Mouse (Mus musculus) kidney, embryonic 14.5 days (tissue): Measurements from ENCODE around the gene Olfr93. TPM values are rescaled to one million over a fixed set of nuclear protein-coding genes. Genes with fewer than 3 reads are reported as not detected.
"Not testable (repeated sequence)": the region's sequence is repeated elsewhere in the genome, so short reads cannot be mapped to it uniquely, and the experiment has no call there.

Source experiments
- ATAC-seq: fragments of 200-750 bp; cut with Nextera tagmentation; 2 replicates; pipeline ENCODE4 v1.8.0; 2017; ENCODE audit warnings: moderate number of reproducible peaks, mild to moderate bottlenecking, moderate TSS enrichment, moderate library complexity; ENCODE audit not compliant: low FRiP score, low TSS enrichment
- H3K27ac ChIP-seq: fragments of 300-500 bp; sonication (generic); 2 replicates; pipeline ENCODE4 v1.5.1; 2014; ENCODE audit warnings: low read depth, mild to moderate bottlenecking, low read length, moderate library complexity, mixed read lengths
- H3K27me3 ChIP-seq: fragments of 300-500 bp; sonication (generic); 2 replicates; pipeline ENCODE4 v1.6.1; 2014; ENCODE audit warnings: mild to moderate bottlenecking, low read length; ENCODE audit not compliant: control insufficient read depth, insufficient read depth
- H3K36me3 ChIP-seq: fragments of 300-500 bp; sonication (generic); 2 replicates; pipeline ENCODE4 v1.6.1; 2014; ENCODE audit warnings: low read length, mixed read lengths; ENCODE audit not compliant: control insufficient read depth, insufficient read depth
- H3K4me1 ChIP-seq: fragments of 300-500 bp; sonication (generic); 2 replicates; pipeline ENCODE4 v1.6.1; 2014; ENCODE audit warnings: low read length, mixed read lengths; ENCODE audit not compliant: control insufficient read depth, insufficient read depth
- H3K4me2 ChIP-seq: fragments of 300-500 bp; sonication (generic); replicated peaks from 2 replicates; pipeline ENCODE4 v1.6.1; 2014; ENCODE audit warnings: low read depth, mild to moderate bottlenecking, low read length
- H3K4me3 ChIP-seq: fragments of 300-500 bp; sonication (generic); 2 replicates; pipeline ENCODE4 v1.5.1; 2014; ENCODE audit warnings: mild to moderate bottlenecking, low read length
- H3K9ac ChIP-seq: fragments of 300-500 bp; sonication (generic); 2 replicates; pipeline ENCODE4 v1.6.1; 2014; ENCODE audit warnings: low read depth, mild to moderate bottlenecking, low read length, moderate library complexity
- H3K9me3 ChIP-seq: fragments of 300-500 bp; sonication (generic); 2 replicates; pipeline ENCODE4 v1.6.1; 2016; ENCODE audit warnings: low read length; ENCODE audit not compliant: control insufficient read depth
- WGBS: fragments of 180-500 bp; shearing (Covaris S2); extraction: QIAGEN DNeasy Blood & Tissue Kit; methylation state at CpG from one replicate; pipeline ENCODE4 v1.1.7; 2014; 5-methylcytosine and 5-hydroxymethylcytosine counted together
- polyA plus RNA-seq: library from polyadenylated mRNA; unstranded; fragments of >200 nt; fragmentation: Nextera tagmentation; extraction: Ambion mirVana; gene quantifications from 2 replicates; pipeline ENCODE4 v1.2.1, GENCODE M21; 2014

Olfr93 gene
- polyA plus RNA-seq, 1 experiment from 2014 or later, result not detected

DNA sequence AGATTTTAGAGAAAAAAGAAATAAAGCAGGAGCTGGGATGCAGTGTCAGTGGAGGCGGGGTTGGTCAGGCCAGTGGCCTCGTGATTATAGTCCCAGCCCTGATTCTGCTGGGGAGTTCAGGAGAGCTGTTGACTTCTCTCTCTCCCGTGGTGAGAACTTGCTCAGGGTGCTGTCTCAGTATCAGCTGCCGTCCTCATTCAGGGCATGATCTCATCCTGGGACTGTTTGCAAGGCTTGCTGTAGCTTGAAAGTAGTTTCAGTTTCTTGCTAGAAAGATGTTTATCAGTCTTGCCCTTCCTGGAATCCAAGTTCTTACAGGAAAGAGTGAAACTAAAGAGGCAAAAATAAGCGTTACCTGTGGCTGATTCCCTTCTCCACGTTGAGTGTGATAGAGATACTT, 24.2 kb upstream of the Olfr93 start:
- Histone ChIP-seq H3K4me3 (no peak overlapping the region), H3K27me3 (no peaks in the 10 kb centered on the region), H3K27ac (no peak overlapping the region), H3K36me3 (no peaks in the 10 kb centered on the region), H3K9ac (no peak overlapping the region), H3K4me1 (no peaks in the 10 kb centered on the region), H3K9me3 (no peaks in the 10 kb centered on the region), H3K4me2 (no peak overlapping the region)
- no peak for ATAC-seq
- WGBS, result 39% methylated on average over 6 of the region's 6 CpGs

DNA sequence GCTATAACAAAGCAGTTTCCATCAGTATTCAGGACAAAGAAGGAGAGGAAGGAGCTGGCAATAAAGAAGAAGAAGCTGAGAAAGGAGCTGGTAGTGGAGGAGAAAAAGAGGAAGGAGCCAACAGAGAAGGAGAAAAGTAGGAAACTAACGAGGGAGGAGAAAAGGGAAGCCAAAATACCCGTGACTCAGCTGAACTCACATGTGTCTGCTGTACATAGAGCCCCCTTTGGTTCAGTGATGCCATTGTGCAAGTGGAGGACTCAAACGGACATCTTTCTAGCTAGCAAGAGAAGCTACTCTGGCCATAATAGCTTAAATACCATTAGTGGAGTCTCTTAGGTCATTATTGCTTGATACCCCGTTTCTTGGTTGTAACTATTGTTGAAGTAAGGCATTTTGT, 29.9 kb downstream of the Olfr93 start:
- WGBS, result 77% methylated on average over 4 of the region's 4 CpGs

DNA sequence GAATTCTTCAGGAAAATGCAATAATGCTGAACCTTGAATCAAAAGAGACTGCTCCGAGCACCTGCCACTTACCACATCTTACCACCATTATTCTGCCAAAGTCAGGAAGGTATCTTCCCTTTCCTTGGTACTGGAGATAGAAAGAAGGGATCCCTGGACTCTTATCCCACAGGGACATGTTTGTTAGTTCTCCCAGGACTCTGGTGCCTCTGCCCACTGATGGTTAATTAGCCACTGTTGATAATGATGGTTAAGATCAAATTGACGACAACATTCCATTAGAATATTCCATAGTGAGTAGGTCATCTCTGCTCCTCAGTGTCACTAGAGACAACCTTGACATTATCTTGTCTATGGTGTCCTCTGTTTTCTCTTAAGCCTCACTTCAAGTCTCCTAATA, 41.3 kb downstream of the Olfr93 start, which contains the start of gene Olfr92:
Gene Olfr92 (minus strand): TSS at position 101 of the 400 bp plus-strand sequence.
- H3K4me3 ChIP-seq, result no peak within 1 kb of the TSS
- no peaks in the 10 kb centered on the region for H3K4me1 ChIP-seq
- WGBS, result 93% methylated on average over 2 of the region's 2 CpGs
- H3K36me3 ChIP-seq, result no peaks in the 10 kb centered on the region
- H3K4me2 ChIP-seq, result no peak within 1 kb of the TSS
- no peaks in the 10 kb centered on the region for H3K27me3 ChIP-seq
- H3K9me3 ChIP-seq, result no peaks in the 10 kb centered on the region
- H3K27ac ChIP-seq, result no peak within 1 kb of the TSS
- H3K9ac ChIP-seq, result no peak within 1 kb of the TSS
- ATAC-seq, result no peak

More for the DNA sequence above, 29.9 kb downstream of the Olfr93 start:
- H3K4me2 ChIP-seq, ATAC-seq, H3K9ac ChIP-seq, H3K4me1 ChIP-seq, H3K9me3 ChIP-seq, H3K36me3 ChIP-seq, H3K4me3 ChIP-seq, H3K27me3 ChIP-seq, H3K27ac ChIP-seq: not testable (repeated sequence)

DNA sequence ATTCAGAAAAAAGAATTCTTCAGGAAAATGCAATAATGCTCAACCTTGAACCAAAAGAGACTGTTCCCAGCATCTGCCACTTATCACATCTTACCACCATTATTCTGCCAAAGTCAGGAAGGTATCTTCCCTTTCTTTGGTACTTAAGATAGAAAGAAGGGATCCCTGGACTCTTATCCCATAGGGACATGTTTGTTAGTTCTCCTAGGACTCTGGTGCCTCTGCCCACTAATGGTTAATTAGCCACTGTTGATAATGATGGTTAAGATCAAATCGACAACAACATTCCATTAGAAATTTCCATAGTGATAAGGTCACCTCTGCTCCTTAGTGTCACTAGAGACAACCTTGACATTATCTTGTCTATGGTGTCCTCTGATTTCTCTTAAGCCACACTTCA, 63.1 kb downstream of the Olfr93 start, which contains the start of gene Olfr91:
Gene Olfr91 (minus strand): TSS at position 101 of the 400 bp plus-strand sequence.
- H3K4me2 ChIP-seq, result no peak within 1 kb of the TSS
- no peak within 1 kb of the TSS for H3K9ac ChIP-seq
- no peaks in the 10 kb centered on the region for H3K36me3 ChIP-seq
- H3K4me3 ChIP-seq, result no peak within 1 kb of the TSS
- H3K9me3 ChIP-seq, result no peaks in the 10 kb centered on the region
- ATAC-seq, result no peak
- 91% methylated on average over 1 of the region's 1 CpGs for WGBS
- no peak within 1 kb of the TSS for H3K27ac ChIP-seq
- H3K27me3 ChIP-seq, result no peaks in the 10 kb centered on the region
- no peaks in the 10 kb centered on the region for H3K4me1 ChIP-seq

DNA sequence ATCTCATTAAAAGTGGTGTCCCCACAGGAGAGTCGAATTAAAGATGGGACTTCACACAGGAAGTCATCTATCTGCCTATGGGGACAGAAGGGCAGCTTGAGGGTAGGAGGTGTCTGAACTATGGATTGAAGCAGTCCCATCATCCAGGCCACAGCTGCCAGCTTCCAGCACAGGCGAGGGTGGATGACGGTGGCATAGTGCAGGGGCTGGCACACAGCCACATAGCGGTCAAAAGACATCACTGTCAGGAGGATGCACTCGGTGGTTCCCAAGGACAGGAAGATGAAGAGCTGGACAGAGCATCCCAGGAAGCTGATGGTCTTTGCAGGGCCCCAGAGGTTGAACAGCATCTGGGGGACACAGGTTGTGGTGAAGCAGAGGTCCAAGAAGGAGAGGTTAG, 68.0 kb downstream of the Olfr93 start:
- no peaks in the 10 kb centered on the region for H3K4me1 ChIP-seq
- no peaks in the 10 kb centered on the region for H3K9me3 ChIP-seq
- no peak overlapping the region for H3K27ac ChIP-seq
- H3K27me3 ChIP-seq, result no peaks in the 10 kb centered on the region
- 78% methylated on average over 5 of the region's 5 CpGs for WGBS
- H3K4me3 ChIP-seq, result no peak overlapping the region
- H3K36me3 ChIP-seq, result no peaks in the 10 kb centered on the region
- no peak for ATAC-seq
- no peak overlapping the region for H3K4me2 ChIP-seq
- H3K9ac ChIP-seq, result no peak overlapping the region

DNA sequence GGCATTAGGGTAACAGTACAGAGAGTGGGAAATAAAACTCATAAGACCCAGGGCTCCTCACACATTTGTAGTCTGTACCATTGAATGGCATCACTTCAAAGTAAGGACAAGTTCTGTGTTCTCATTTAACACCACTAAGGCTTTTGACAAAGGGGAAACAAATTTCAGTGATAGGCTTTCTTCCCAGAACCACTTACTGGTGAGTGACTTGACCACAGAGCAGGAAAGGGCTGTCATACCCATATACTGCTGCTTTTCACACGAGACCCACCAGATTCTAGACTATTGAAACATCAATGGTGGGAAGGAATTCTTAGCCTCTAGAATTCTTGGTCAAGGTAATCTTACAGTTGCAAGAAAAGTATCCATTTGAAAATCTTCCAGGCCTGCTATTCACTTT, 69.1 kb downstream of the Olfr93 start:
- no peak overlapping the region for H3K27ac ChIP-seq
- no peak overlapping the region for H3K9ac ChIP-seq
- no peak overlapping the region for H3K4me3 ChIP-seq
- no peak for ATAC-seq
- no peaks in the 10 kb centered on the region for H3K9me3 ChIP-seq
- H3K4me1 ChIP-seq, result no peaks in the 10 kb centered on the region
- no peaks in the 10 kb centered on the region for H3K27me3 ChIP-seq
- no peaks in the 10 kb centered on the region for H3K36me3 ChIP-seq
- no peak overlapping the region for H3K4me2 ChIP-seq
- WGBS, result 84% methylated on average over 1 of the region's 1 CpGs

Other genes starting within 250 kb of the Olfr93 start
- 0.22 and 0.37 TPM in 2 replicates for gene Rnf39, start 218.6 kb downstream of the Olfr93 start, polyA plus RNA-seq
- 125 and 163 TPM in 2 replicates for gene Ppp1r11, start 209.8 kb downstream of the Olfr93 start, polyA plus RNA-seq
- gene Znrd1, start 202.9 kb downstream of the Olfr93 start, polyA plus RNA-seq, result 97.6 and 130 TPM in 2 replicates
- gene Znrd1as, start 202.9 kb downstream of the Olfr93 start, polyA plus RNA-seq, result 6.6 and 10.3 TPM in 2 replicates
- gene 2410137M14Rik, start 180.3 kb downstream of the Olfr93 start, polyA plus RNA-seq, result not detected in 2 replicates
- gene H2-M5, start 172.0 kb downstream of the Olfr93 start, polyA plus RNA-seq, result 0.16 and 0.39 TPM in 2 replicates
- 44.6 and 67.5 TPM in 2 replicates for gene Zfp57, start 160.3 kb downstream of the Olfr93 start, polyA plus RNA-seq
- gene Mog, start 138.1 kb downstream of the Olfr93 start, polyA plus RNA-seq, result 0.12 and 0.14 TPM in 2 replicates
- gene Gabbr1, start 115.5 kb downstream of the Olfr93 start, polyA plus RNA-seq, result 8.1 and 11.6 TPM in 2 replicates
- not detected in 2 replicates for gene Olfr90, start 73.0 kb downstream of the Olfr93 start, polyA plus RNA-seq
- not detected in 2 replicates for gene Olfr91, start 63.2 kb downstream of the Olfr93 start, polyA plus RNA-seq
- not detected in 2 replicates for gene Olfr92, start 41.4 kb downstream of the Olfr93 start, polyA plus RNA-seq
- not detected in 2 replicates for gene Ubd, start 32.4 kb upstream of the Olfr93 start, polyA plus RNA-seq
- gene Olfr94, start 39.5 kb upstream of the Olfr93 start, polyA plus RNA-seq, result not detected in 2 replicates
- not detected in 2 replicates for gene Olfr95, start 51.6 kb upstream of the Olfr93 start, polyA plus RNA-seq
- gene Olfr96, start 58.7 kb upstream of the Olfr93 start, polyA plus RNA-seq, result not detected in 2 replicates
- not detected in 2 replicates for gene Olfr97, start 75.8 kb upstream of the Olfr93 start, polyA plus RNA-seq
- gene Olfr98, start 102.3 kb upstream of the Olfr93 start, polyA plus RNA-seq, result not detected in 2 replicates
- 1.1 and 1.3 TPM in 2 replicates for gene H2-M3, start 108.7 kb upstream of the Olfr93 start, polyA plus RNA-seq
- not detected in 2 replicates for gene Olfr99, start 122.0 kb upstream of the Olfr93 start, polyA plus RNA-seq
- not detected in 2 replicates for gene Olfr101, start 142.8 kb upstream of the Olfr93 start, polyA plus RNA-seq
- gene Olfr102, start 155.6 kb upstream of the Olfr93 start, polyA plus RNA-seq, result not detected in 2 replicates
- gene Olfr103, start 178.2 kb upstream of the Olfr93 start, polyA plus RNA-seq, result not detected in 2 replicates
- not detected in 2 replicates for gene Olfr104-ps, start 198.1 kb upstream of the Olfr93 start, polyA plus RNA-seq
- gene Olfr105-ps, start 217.5 kb upstream of the Olfr93 start, polyA plus RNA-seq, result not detected in 2 replicates
- not detected in 2 replicates for gene Olfr106-ps, start 228.9 kb upstream of the Olfr93 start, polyA plus RNA-seq
- not detected in 2 replicates for gene Olfr107, start 237.7 kb upstream of the Olfr93 start, polyA plus RNA-seq